Mouse (Mus musculus): Measurements from ENCODE around the gene Gm47985. TPM values are rescaled to one million over a fixed set of nuclear protein-coding genes. Genes with fewer than 3 reads are reported as not detected.
"Not testable (repeated sequence)": the region's sequence is repeated elsewhere in the genome, so short reads cannot be mapped to it uniquely, and the experiment has no call there.

The Gm47985 gene
- polyA plus RNA-seq, 1 experiment from 2014 or later: 1.9 TPM

GRCm38 (mm10) chr1:151203818-151204217, 21.5 kb downstream of the Gm47985 start, which contains the start of gene 3110040M04Rik:
Gene 3110040M04Rik, plus strand, starts transcription at chr1:151204121.
- not testable (repeated sequence) for ATAC-seq (ENCODE audit: insufficient read depth); H3K9me3 ChIP-seq (replicated peaks); H3K4me1 ChIP-seq (replicated peaks); H3K27me3 ChIP-seq; H3K27ac ChIP-seq (replicated peaks); H3K4me3 ChIP-seq (replicated peaks); H3K36me3 ChIP-seq (replicated peaks); H3K4me2 ChIP-seq; H3K9ac ChIP-seq
- WGBS (ENCODE audit: insufficient replicate concordance): no CpG with 5 or more reads among the region's 6 CpGs

GRCm38 (mm10) chr1:151208493-151208892, 26.2 kb downstream of the Gm47985 start:
- ATAC-seq (ENCODE audit: insufficient read depth): peak; percentile 70
- H3K4me3 ChIP-seq (replicated peaks); H3K36me3 ChIP-seq (replicated peaks); H3K9me3 ChIP-seq (replicated peaks); H3K4me2 ChIP-seq; H3K27me3 ChIP-seq; H3K9ac ChIP-seq; H3K27ac ChIP-seq (replicated peaks): not testable (repeated sequence)
- peaks cover 13% of the 10 kb centered on the region; the same call in 1 of the 2 replicates for H3K4me1 ChIP-seq (replicated peaks)
- 43% methylated on average over 4 of the region's 5 CpGs for WGBS (ENCODE audit: insufficient replicate concordance)

GRCm38 (mm10) chr1:151208944-151209343, 26.6 kb downstream of the Gm47985 start:
- not testable (repeated sequence) for H3K4me3 ChIP-seq (replicated peaks); H3K27ac ChIP-seq (replicated peaks); H3K9ac ChIP-seq; H3K4me2 ChIP-seq; H3K9me3 ChIP-seq (replicated peaks); H3K27me3 ChIP-seq; H3K36me3 ChIP-seq (replicated peaks)
- H3K4me1 ChIP-seq (replicated peaks): peaks cover 13% of the 10 kb centered on the region; the same call in 1 of the 2 replicates
- ATAC-seq (ENCODE audit: insufficient read depth): peak; percentile 49; the same call in 1 of the 2 replicates

GRCm38 (mm10) chr1:151209824-151210355, 27.6 kb downstream of the Gm47985 start, which contains the start of gene Gm47996:
Gene Gm47996, plus strand, starts transcription at chr1:151210131.
- H3K9me3 ChIP-seq (replicated peaks); H3K4me2 ChIP-seq; H3K27ac ChIP-seq (replicated peaks); H3K36me3 ChIP-seq (replicated peaks); H3K27me3 ChIP-seq; H3K9ac ChIP-seq; H3K4me3 ChIP-seq (replicated peaks); ATAC-seq (ENCODE audit: insufficient read depth): not testable (repeated sequence)
- WGBS (ENCODE audit: insufficient replicate concordance): 35% methylated on average over 7 of the region's 8 CpGs
- peaks cover 13% of the 10 kb centered on the region; the same call in 1 of the 2 replicates for H3K4me1 ChIP-seq (replicated peaks)

- not testable (repeated sequence) for H3K9ac ChIP-seq; H3K36me3 ChIP-seq (replicated peaks); H3K27ac ChIP-seq (replicated peaks); H3K9me3 ChIP-seq (replicated peaks); H3K4me3 ChIP-seq (replicated peaks); ATAC-seq (ENCODE audit: insufficient read depth); H3K27me3 ChIP-seq; H3K4me2 ChIP-seq
- WGBS (ENCODE audit: insufficient replicate concordance): 12% methylated on average over 5 of the region's 5 CpGs
- H3K4me1 ChIP-seq (replicated peaks): peaks cover 21% of the 10 kb centered on the region
These were observed 29.3 kb downstream of the Gm47985 start for GRCm38 (mm10) chr1:151211666-151212065.

- no peaks in the 10 kb centered on the region for H3K27me3 ChIP-seq
- no peaks in the 10 kb centered on the region for H3K36me3 ChIP-seq (replicated peaks)
- H3K27ac ChIP-seq (replicated peaks): no peak overlapping the region
- no peak overlapping the region for H3K4me2 ChIP-seq
- no peak overlapping the region for H3K9ac ChIP-seq
- WGBS (ENCODE audit: insufficient replicate concordance): 42% methylated on average over 2 of the region's 2 CpGs
- no peak for ATAC-seq (ENCODE audit: insufficient read depth)
- no peak overlapping the region for H3K4me3 ChIP-seq (replicated peaks)
- no peaks in the 10 kb centered on the region for H3K9me3 ChIP-seq (replicated peaks)
- H3K4me1 ChIP-seq (replicated peaks): peaks cover 22% of the 10 kb centered on the region
These were observed 32.5 kb downstream of the Gm47985 start for GRCm38 (mm10) chr1:151214862-151215261.

- peaks cover 19% of the 10 kb centered on the region for H3K4me1 ChIP-seq (replicated peaks)
- no peaks in the 10 kb centered on the region for H3K36me3 ChIP-seq (replicated peaks)
- H3K4me3 ChIP-seq (replicated peaks): no peak overlapping the region
- H3K27me3 ChIP-seq: no peaks in the 10 kb centered on the region
- H3K27ac ChIP-seq (replicated peaks): peak overlapping the region; percentile 1; the same call in 1 of the 2 replicates
- no peaks in the 10 kb centered on the region for H3K9me3 ChIP-seq (replicated peaks)
- ATAC-seq (ENCODE audit: insufficient read depth): no peak
- WGBS (ENCODE audit: insufficient replicate concordance): 32% methylated on average over 1 of the region's 1 CpGs
- no peak overlapping the region for H3K4me2 ChIP-seq
- no peak overlapping the region for H3K9ac ChIP-seq
These were observed 33.6 kb downstream of the Gm47985 start for GRCm38 (mm10) chr1:151215985-151216384.

GRCm38 (mm10) chr1:151216417-151216816, 34.1 kb downstream of the Gm47985 start:
- Histone ChIP-seq H3K27ac (replicated peaks) (peak overlapping the region; percentile 1; the same call in 1 of the 2 replicates), H3K4me3 (replicated peaks) (no peak overlapping the region), H3K27me3 (no peaks in the 10 kb centered on the region), H3K4me2 (no peak overlapping the region), H3K4me1 (replicated peaks) (peaks cover 17% of the 10 kb centered on the region), H3K9me3 (replicated peaks) (no peaks in the 10 kb centered on the region), H3K36me3 (replicated peaks) (no peaks in the 10 kb centered on the region), H3K9ac (no peak overlapping the region)
- 30% methylated on average over 3 of the region's 3 CpGs for WGBS (ENCODE audit: insufficient replicate concordance)
- peak; percentile 53; the same call in 1 of the 2 replicates for ATAC-seq (ENCODE audit: insufficient read depth)

- Histone ChIP-seq H3K4me3 (replicated peaks) (no peak overlapping the region), H3K4me2 (no peak overlapping the region), H3K27me3 (no peaks in the 10 kb centered on the region), H3K27ac (replicated peaks) (no peak overlapping the region), H3K9ac (no peak overlapping the region), H3K4me1 (replicated peaks) (peaks cover 12% of the 10 kb centered on the region), H3K36me3 (replicated peaks) (no peaks in the 10 kb centered on the region), H3K9me3 (replicated peaks) (no peaks in the 10 kb centered on the region)
- ATAC-seq (ENCODE audit: insufficient read depth): no peak
- WGBS (ENCODE audit: insufficient replicate concordance): 79% methylated on average over 5 of the region's 5 CpGs
These were observed 36.7 kb downstream of the Gm47985 start for GRCm38 (mm10) chr1:151219045-151219444.

- 73% methylated on average over 7 of the region's 7 CpGs for WGBS (ENCODE audit: insufficient replicate concordance)
- no peak for ATAC-seq (ENCODE audit: insufficient read depth)
- H3K9me3 ChIP-seq (replicated peaks): no peaks in the 10 kb centered on the region
These were observed 37.8 kb downstream of the Gm47985 start for GRCm38 (mm10) chr1:151220098-151220497.

GRCm38 (mm10) chr1:151222561-151223267, 40.4 kb downstream of the Gm47985 start:
- no peak overlapping the region for H3K9ac ChIP-seq
- WGBS (ENCODE audit: insufficient replicate concordance): 60% methylated on average over 10 of the region's 10 CpGs
- H3K4me2 ChIP-seq: no peak overlapping the region
- H3K4me3 ChIP-seq (replicated peaks): no peak overlapping the region
- no peaks in the 10 kb centered on the region for H3K9me3 ChIP-seq (replicated peaks)
- no peaks in the 10 kb centered on the region for H3K27me3 ChIP-seq
- no peaks in the 10 kb centered on the region for H3K36me3 ChIP-seq (replicated peaks)
- no peak for ATAC-seq (ENCODE audit: insufficient read depth)
- H3K27ac ChIP-seq (replicated peaks): no peak overlapping the region
- H3K4me1 ChIP-seq (replicated peaks): no peaks in the 10 kb centered on the region

More at GRCm38 (mm10) chr1:151220098-151220497, 37.8 kb downstream of the Gm47985 start:
- Histone ChIP-seq H3K4me3 (replicated peaks) (no peak overlapping the region), H3K27me3 (no peaks in the 10 kb centered on the region), H3K9ac (no peak overlapping the region), H3K27ac (replicated peaks) (no peak overlapping the region), H3K36me3 (replicated peaks) (no peaks in the 10 kb centered on the region), H3K4me2 (no peak overlapping the region), H3K4me1 (replicated peaks) (peaks cover 12% of the 10 kb centered on the region)
